Mouse (Mus musculus) erythroblast, embryonic 14.5 days (primary cell): ENCODE data around the gene Ubb.

Source experiments
- GATA1 ChIP-seq: IDR thresholded peaks from 2 replicates; pipeline ENCODE4 v1.6.1; 2012; ENCODE audit warnings: low read length, inconsistent platforms, mixed read lengths
- TAL1 ChIP-seq: IDR thresholded peaks from 3 replicates; pipeline ENCODE4 v1.6.1; 2012; ENCODE audit warnings: low read length, inconsistent platforms, mixed read lengths

GRCm38 (mm10) chr11:62549782-62550181 lies 1.2 kb upstream of the Ubb start:
- no peak for TF ChIP-seq TAL1
- TF ChIP-seq GATA1: no peak
